Mouse (Mus musculus): ENCODE results near the gene Gm45213. TPM values are rescaled to one million over a fixed set of nuclear protein-coding genes. Genes with fewer than 3 reads are reported as not detected.

The Gm45213 gene
- total RNA-seq, 2 experiments from 2014 or later = not detected

- DNase-seq = no peak
- intact Hi-C loops (cut with DNase I) = no loop called here
Observed at GRCm38 (mm10) chr7:66104531-66104930, 61.1 kb downstream of the Gm45213 start.

GRCm38 (mm10) chr7:66105771-66106170 lies 62.4 kb downstream of the Gm45213 start:
- no peak for DNase-seq
- intact Hi-C loops (cut with DNase I) = no loop called here

DNA sequence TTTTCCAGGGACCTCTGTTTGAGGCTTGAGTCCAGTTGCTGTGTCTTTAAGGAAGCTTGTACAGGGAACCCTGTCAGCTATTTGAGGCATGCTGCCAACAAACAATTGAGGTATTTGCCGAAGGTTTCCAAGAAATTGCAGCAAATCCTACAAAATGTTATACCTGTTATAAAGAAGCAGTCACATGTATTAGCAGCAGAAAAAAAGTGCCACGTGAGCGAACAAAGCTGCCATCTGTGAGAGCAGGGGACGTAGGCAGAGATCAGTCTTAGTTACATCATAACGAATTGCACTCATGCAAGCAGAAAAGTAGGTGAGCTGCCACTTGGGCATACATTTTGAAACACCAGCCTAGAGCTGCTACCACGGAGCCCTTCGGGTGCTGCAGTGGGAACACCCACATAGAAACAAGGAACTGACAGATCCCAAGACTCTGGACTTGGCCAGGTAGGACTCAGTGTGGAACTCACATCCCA lies 63.2 kb downstream of the Gm45213 start:
- intact Hi-C loops (cut with DNase I) = no loop called here
- no peak for DNase-seq

DNA sequence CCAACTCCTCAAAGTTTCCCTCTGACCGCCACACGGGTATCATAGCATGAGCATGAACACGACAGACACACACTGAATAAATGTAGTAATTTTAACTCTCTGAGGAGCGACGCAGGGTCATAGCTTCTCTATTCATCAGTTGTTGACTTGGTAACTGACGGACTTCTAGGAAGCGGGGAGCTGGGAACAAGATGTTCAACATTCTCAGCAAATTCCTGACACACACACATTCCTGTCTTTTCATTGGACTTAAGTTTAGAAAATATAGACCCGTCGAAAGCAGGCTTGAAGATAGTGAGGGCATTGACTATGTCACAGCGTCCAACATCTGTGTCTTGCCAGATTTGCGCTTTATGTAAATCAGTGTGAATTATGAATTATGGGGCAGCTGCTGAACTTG lies 63.8 kb downstream of the Gm45213 start:
- no peak for DNase-seq
- intact Hi-C loops (cut with DNase I) = no loop called here

DNA sequence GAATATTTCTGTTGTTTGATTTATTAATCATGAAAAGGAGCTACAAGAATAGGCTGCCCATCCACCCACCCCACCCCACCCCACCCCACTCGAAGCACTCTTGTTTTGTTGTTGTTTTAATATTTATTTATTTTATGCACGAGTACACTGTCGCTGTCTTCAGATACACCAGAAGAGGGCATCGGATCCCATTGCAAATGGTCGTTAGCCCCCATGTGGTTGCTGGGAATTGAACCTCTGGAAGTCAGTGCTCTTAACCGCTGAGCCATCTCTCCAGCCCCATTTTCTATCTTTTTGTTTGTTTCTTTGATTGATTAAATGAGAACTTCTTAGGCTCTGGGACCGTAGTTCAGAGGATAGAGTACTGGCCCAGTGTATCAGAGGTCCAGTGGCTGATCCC lies 64.5 kb downstream of the Gm45213 start:
- peak in 1 of 2 experiments; percentile 59 for DNase-seq
- intact Hi-C loops (cut with DNase I) = loop anchor here (1.0 kb wide), 1 partner anchor 142 kb away; no protein-coding TSS in a partner anchor

GRCm38 (mm10) chr7:66108961-66109854 lies 65.8 kb downstream of the Gm45213 start, which contains the start of gene Chsy1:
Gene Chsy1, plus strand, starts transcription at chr7:66109515.
- peak; percentile 94 for DNase-seq
- intact Hi-C loops (cut with DNase I) = loop anchor here (1.0 kb wide), 1 partner anchor 141 kb away; no protein-coding TSS in a partner anchor

DNA sequence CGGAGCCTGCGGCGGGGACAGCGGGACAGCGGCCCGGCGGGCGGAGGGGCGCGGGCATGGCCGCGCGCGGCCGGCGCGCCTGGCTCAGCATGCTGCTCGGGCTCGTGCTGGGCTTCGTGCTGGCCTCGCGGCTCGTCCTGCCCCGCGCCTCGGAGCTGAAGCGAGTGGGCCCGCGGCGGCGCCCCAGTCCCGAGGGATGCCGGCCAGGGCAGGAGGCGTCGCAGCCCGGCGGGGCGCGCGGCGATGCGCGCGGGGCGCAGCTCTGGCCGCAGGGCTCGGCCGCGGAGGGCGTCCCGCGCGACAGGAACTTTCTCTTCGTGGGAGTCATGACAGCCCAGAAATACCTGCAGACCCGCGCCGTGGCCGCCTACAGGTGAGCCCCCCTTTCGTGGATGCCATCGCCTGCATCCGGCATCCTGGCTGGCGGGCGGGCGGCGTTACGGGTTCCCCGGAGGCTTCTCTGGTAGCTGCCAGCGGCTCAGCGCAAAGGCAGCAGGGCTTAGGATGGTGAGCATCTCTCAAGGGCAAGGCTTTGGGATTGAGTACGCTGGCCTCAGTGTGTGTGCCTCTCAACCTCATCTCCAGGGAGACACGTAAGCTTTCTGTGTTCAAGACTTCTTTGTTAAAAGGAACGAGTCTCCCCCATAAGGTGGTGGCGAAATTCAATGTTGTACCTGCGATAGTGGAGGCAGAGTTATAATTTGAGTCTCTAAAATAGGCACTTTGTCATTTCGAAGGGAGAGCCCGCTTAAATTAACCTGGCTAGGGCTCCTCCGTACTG lies 66.6 kb downstream of the Gm45213 start:
- intact Hi-C loops (cut with DNase I) = loop anchor here (2.0 kb wide), 1 partner anchor 87 kb away; no protein-coding TSS in a partner anchor
- peak; percentile 42 to 48 for DNase-seq

DNA sequence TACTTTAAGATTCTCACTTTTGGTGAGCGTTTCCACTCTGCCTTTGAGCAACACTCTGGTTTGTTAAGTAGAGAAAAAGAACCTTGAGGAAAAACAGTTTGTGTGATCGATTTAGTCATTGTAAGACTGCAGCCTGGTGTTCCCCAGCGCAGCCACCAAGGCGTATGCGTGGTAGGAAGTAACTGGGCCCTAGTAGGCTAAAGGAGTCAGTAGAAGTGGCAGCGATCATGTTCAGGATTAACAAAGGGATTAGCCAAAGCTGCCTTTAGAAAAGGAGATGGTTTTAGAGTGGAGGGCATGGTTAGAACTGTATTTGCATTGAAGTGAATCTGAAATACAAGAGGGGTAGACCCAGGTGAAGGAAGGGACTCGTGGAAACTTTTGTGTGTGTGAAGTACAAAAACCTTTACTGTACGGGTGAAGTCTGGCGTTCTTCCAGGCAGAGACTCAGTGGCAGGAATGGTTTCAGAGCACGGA lies 67.3 kb downstream of the Gm45213 start:
- peak in 1 of 2 experiments; percentile 43 for DNase-seq
- intact Hi-C loops (cut with DNase I) = loop anchor here (2.0 kb wide), 1 partner anchor 86 kb away; no protein-coding TSS in a partner anchor

GRCm38 (mm10) chr7:66111211-66111610 lies 67.8 kb downstream of the Gm45213 start:
- intact Hi-C loops (cut with DNase I) = loop anchor here (2.0 kb wide), 1 partner anchor 86 kb away; no protein-coding TSS in a partner anchor
- DNase-seq = no peak

Other genes starting within 250 kb of the Gm45213 start
- gene Pcsk6, start 181.9 kb upstream of the Gm45213 start, total RNA-seq (2021) = 10 to 100 TPM; 75.5 to 83.3 TPM
- gene Snrpa1, start 15.4 kb downstream of the Gm45213 start, total RNA-seq (2021) = 10 to 100 TPM; 27.0 to 29.2 TPM
- 10 to 100 TPM; 27.0 to 31.2 TPM for gene Selenos, start 36.0 kb downstream of the Gm45213 start, total RNA-seq (2021)
- 10 to 100 TPM; 37.6 to 37.9 TPM for gene Chsy1, start 65.9 kb downstream of the Gm45213 start, total RNA-seq (2021)

Measured in heart, postnatal 10 days (tissue).